Mouse (Mus musculus) C2C12 (cell line): ENCODE results near the gene Abcb11.

Source experiments
- CTCF ChIP-seq: IDR thresholded peaks from one replicate; pipeline ENCODE4 v1.5.1; 2011; ENCODE audit not compliant: control insufficient read depth, insufficient read depth, insufficient read length
- MAX ChIP-seq: IDR thresholded peaks from one replicate; pipeline ENCODE4 v1.6.1; 2011; ENCODE audit warnings: mild to moderate bottlenecking, control low read depth
- USF1 ChIP-seq: IDR thresholded peaks from one replicate; pipeline ENCODE4 v1.6.1; 2011; ENCODE audit warnings: low read depth, mild to moderate bottlenecking, control low read depth, moderate library complexity

- TF ChIP-seq MAX (no peak), USF1 (no peak), CTCF (no peak)
Measured at GRCm38 (mm10) chr2:69379801-69380200, 37.4 kb upstream of the Abcb11 start.
